Mouse (Mus musculus) hematopoietic stem cell, adult 5-6 weeks (primary cell): Measurements from ENCODE around the gene Iqgap2. TPM values are rescaled to one million over a fixed set of nuclear protein-coding genes. Genes with fewer than 3 reads are reported as not detected.

Experiments
- ATAC-seq, 2 experiments: fragments of 125-278 bp in 1 of 2; replicated peaks in 1 of 2; 2 replicates each; pipeline ENCODE4 v1.8.0; 2016 to 2017; ENCODE audit warnings: inconsistent platforms in 2 of 2, mild to moderate bottlenecking in 2 of 2, moderate number of reproducible peaks in 2 of 2, low read depth in 1 of 2, moderate TSS enrichment in 1 of 2; ENCODE audit not compliant: low FRiP score in 2 of 2, poor library complexity in 2 of 2, severe bottlenecking in 2 of 2, insufficient read depth in 1 of 2, low TSS enrichment in 1 of 2
- total RNA-seq: library from RNA; stranded (forward); fragments of 172-1452, 232-1000 nt; gene quantifications from 2 replicates; pipeline ENCODE4 v1.2.3, GENCODE M21; 2017

Iqgap2 gene
- total RNA-seq, 1 experiment from 2014 or later, result 234 TPM

GRCm38 (mm10) chr13:95765017-95765416 lies 126.7 kb downstream of the Iqgap2 start:
- ATAC-seq, result peak; percentile 77 to 83

- no peak for ATAC-seq
Observed at GRCm38 (mm10) chr13:95763876-95764517, 127.7 kb downstream of the Iqgap2 start.

DNA sequence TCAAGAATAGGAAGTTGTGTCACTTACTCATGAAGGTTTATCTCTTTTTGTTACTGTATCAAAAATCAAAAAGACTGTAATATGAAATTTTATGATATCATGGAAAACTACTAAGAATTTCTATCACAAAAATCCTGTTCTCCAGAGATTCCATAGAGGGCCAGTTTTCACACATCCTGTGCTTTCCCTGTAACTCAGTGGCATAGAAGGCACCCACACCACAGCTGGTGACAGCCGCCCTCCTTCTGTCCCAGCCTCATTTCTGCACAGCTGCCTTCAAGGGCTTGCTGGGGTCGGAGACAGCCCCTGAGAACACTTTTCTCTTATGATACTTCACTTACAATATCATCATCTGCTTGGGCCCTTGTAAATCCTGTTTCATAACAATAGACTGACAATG lies 131.9 kb downstream of the Iqgap2 start:
- no peak for ATAC-seq

DNA sequence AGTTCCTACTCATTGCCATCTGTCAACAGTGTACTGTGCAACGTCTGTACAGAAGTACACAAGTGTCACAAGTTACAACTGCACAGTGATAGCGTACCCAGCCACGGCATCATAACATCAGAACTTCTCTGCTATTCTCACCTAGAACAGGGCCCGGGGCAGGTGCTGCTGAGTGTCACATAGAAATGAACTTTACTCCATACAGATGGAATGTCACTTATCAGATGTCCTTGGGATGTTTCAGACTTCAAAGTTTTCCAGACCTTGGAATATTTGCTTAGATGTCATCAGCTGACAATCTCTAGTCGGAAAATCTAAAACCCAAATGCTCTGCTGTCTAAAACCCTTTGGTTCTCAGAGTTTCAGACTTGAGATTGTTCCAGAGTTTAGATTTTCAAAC lies 137.4 kb downstream of the Iqgap2 start:
- no peak for ATAC-seq

DNA sequence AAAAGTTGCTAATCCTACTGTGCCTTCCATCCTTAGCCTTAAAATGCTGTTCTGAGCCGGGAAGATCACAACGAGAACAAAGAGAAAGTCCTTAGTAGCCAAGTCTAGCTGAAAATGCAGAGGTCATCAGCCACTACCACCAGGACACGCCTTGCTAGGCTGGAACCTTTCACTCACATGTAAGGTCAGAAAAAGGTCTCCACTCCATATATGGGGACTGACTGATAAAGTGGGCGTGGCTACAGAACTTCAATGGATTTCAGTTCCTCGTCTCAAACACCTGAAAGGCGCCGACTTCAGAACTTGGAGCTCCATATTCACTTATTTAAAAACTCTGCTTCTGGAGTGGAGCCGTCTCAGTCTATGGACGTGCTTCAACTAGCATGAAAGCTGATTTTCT lies 139.3 kb downstream of the Iqgap2 start:
- ATAC-seq, result no peak

GRCm38 (mm10) chr13:95747541-95747940 lies 144.2 kb downstream of the Iqgap2 start:
- no peak for ATAC-seq

DNA sequence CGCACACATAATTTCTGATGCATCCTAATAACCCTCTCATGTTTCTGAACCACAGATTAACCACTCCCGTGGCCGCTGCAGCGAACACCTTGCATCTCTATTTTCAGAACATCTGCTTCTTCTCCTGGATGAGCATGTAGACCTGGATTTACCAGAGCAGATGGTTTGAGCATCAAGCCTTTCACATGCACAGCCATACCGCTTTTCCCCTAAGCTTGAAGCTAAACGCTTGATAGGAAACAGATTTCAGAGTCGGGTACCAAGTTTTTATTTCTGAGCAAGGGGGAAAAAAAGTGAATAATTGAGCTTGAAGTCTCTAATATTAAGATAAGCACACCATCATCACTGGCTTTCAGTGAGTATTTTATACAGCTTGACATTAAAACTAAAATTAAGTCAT lies 144.6 kb downstream of the Iqgap2 start:
- no peak for ATAC-seq

DNA sequence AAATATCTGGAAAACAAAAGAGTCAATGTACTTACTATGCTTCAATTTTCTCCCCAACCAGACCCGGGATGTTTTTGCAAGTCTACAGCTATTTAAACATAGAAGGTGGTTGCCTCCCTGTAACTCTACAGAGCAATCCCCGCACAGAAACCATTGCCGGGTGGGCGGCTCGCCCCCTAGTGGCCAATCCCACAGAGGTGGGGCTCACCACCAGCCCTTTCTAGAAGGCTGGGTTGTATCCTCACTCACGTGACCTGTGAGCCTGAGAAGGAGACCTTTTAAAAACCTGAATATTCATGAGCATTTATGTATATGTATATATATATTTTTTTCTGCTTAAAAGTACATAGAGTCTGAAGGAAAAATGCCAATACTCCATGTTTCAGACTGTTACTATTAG lies 145.2 kb downstream of the Iqgap2 start:
- peak; percentile 69 to 78 for ATAC-seq

DNA sequence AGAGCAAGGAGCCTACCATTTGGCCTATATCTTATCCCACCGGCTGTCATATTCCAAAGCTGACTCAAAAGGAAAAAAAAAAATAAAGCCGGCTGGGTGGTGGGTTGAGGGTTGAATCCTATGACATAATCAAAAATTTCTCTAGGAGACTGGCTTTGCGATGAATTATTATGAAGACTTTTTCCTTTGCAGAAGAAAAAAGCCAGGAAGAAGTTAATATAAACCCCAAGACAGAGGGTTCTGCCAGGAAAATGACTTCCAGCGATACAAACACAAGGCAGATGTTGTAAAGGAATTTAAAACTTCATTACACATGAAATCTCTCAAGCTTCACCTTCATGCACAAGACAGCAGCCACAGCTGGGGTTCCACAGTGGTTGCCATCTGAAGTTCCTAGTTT lies 146.3 kb downstream of the Iqgap2 start:
- no peak for ATAC-seq

DNA sequence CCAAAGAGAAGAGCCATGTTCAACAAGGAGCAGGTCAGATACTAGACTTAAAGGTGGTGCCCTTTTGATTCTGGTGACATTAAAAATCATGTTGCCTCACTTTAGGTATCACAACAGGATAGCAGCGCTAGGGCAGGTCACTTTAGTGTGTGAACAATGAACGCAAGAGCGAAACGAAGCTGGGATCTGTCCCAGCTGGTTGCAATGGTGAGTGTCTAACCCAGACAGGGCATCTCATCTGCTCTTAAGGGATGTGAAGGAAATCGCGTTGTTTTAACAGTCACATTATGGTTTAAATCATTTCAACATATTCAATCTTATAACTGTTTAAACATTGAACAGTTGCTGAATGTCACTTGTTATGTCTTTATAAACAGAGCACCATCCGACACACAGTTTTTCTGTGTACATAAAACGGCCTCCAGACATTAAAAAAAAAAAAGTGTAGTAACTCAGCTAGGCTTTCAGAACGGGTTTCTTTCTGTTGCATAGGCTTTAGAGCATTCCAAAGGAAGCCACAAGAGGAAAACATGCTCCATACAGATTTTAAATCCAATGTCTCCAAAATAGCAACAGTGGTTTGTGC lies 148.7 kb downstream of the Iqgap2 start:
- ATAC-seq, result no peak

DNA sequence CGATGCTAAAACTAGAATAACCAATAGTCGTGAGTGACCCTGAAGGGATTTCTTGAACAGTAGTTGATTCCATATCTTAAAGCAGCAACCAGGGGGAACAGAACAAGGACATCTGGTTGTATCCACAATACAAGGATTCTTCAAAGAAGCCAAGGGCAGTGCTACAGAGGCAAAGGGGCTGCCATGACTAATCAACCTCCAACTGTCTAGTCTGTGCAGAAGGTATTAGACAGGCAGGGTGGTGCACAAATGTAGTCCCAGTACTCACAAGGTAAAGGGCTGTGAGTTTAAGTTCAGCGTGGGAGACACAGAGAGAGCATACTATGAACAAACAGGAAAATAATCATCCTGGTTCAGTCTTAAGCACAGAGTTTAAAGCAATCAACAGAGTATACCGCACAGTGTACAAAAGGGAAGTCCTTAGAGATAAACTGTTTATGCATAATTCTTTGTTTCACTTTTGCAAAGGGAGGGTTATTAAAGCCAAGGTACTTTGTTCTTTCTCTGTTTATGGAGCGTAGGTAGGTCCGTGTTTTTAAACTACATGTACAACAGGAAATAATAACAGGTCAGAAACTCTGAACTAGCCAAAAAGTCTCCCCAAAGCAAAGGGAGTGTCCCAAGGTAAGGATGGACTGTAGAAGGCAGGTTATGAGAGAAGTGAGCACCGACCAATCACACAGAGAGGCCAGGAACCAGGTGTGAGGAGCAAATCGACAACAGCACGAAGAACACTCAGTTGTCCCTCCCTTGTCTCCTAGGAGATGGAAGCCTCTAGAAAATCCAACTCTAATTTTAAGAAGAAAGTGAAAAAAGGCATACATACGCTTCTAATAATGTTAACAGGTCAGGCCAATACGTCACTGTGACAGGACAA lies 149.7 kb downstream of the Iqgap2 start:
- peak in 1 of 2 experiments; percentile 30; a peak in 1 of 4 replicates for ATAC-seq

DNA sequence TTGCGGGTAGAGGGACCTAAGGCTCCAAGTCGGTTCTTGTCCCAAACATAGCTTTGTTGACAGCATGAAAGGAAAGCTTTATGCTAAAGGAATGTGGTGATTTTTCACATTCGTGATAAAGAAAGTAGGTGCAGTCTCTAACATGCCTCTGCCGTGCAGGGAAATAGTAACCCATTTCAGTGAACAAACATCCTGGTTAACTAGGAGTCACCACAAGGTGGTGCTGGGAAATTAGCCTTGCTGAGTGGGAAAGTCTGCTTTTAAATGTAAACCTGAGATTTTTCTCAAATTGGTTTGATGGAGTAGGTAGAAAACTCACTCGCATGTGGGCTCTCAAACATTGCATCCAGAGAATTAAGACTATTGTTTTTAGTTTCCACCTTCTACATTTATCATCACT lies 152.1 kb downstream of the Iqgap2 start:
- ATAC-seq, result no peak

DNA sequence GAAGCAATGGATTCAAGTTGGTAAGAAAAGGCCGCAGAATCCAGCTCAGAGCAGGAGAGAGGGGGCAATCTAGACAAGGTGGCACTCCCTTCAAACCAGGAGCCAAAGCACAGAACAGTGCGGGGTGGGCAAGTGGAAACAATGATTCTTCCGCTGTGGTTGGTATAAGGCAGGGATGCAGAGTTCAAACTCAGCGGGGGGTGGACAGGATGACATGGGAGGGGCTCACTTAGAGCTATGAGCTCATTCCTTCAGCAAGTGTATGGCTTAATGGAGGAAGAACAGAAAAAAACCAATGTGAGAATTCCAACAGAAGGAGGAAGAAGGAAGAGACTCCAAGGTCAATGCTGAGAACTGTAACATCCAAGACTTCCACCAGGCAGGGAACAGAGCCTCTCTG lies 161.2 kb downstream of the Iqgap2 start:
- no peak for ATAC-seq

DNA sequence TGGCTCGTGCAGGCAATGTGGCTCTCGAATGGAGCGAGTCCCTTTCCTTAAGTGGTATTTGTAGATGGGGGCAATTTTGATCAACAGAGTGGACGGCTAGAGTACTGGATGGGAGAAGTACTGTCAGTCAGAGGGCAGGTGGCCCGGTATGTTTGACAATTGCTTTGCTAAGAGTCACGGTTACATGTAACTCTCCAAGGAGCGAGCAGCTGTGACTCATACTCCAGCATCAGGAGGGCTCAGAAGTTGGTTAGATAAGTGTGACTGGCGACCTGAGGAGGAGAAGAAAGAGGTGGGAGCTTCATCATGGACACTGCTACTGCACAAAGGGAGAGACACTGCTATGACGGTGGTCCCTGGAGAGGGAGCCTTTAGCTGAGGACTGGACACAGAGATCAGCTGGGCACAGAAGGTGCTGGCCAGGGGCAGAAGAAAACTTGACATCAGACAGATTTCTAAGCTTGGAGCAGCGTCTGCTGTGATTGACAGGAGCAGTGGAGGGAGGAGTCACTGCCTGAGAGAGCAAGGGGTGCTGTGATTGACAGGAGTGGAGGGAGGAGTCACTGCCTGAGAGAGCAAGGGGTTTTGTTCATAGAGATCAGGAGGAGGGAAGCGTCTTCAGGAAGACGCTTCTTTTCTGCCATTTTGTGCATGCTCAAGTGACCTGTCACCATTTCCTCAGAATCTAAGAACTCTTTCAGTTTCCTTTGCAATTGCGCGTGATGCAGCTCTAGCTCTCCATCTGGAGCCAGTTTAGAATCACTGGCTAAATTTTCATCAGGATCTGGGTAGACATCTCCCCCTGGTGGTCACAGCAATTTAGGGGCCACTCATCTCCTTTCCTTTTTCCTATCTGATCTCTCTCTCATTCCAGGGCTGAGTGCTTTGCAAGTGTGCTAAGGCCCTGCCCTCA lies 172.1 kb downstream of the Iqgap2 start:
- ATAC-seq, result peak; percentile 70 to 77

DNA sequence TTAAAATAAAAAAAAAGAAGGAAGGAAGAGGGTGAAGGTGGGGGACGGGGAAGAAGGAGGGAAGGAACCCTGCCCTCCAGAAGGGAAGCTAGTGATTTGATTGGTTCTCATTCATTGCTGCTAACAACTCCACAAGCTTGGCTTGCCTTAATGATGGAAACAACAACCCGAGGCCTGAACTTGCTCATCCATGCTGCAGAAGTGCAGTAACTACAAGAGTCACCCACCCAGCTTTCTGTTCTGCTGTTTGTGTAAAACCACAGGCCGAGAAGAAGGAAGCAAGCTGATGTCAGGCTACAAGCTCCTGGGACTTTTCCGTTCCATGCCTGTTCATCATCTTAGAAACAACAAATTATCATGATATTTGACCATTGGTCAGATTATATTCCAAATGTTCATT lies 176.4 kb downstream of the Iqgap2 start:
- 0 out of 4 replicates have a peak, but pooled peaks of 1 of the 2 experiments have one; percentile 35 for ATAC-seq

DNA sequence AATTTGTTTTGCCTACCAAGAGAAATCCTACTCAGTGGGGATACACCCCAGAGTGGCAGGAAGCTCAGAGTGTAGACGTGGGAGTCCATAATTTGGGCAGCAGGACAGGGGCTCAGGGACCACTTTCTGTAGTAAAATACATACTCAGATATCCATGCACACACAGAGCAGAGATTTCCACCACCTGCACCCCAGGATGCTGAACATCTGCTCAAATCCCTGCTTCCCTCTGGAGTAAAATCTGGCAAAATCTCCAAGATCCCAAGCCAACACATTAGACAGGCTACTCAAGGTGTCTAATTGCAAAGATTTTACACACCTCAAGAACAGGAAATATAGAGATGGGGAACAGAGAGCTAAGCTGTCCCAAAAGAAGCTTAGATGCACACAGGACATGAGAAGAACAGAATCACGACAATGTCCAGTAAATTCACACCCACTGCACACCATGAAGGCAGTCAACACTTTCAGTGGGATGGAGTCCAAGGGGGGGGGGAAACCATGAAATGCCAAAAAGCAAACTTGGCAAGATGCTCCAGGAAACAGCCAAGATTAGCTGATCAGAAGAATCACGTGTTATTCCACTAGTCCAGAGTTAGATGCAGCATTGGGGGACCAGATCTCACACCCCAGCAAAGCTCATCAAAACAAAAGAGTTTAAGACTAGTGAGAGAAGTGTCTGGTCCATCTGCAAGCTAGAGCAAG lies 177.3 kb downstream of the Iqgap2 start:
- ATAC-seq, result no peak
